ENCODE assay signal across 14 mouse cellular contexts in genomic region chr5:129155023-129155901, GRCm38 (mm10). TPM values are rescaled to one million over a fixed set of nuclear protein-coding genes. Genes with fewer than 3 reads are reported as not detected.
A peak's percentile ranks its signal among the peaks of the same experiment; 100 is the strongest.
DNase-seq lines count a peak whose midpoint lies in the region; ATAC-seq lines count a peak whose summit lies in the region.
"Had no signal": no experiment of that assay in that cellular context is flagged by ENCODE, and none has a peak within 500 bp of the region (broad histone marks: within the 10 kb centered on the region; RNA-seq: fewer than 3 reads in every experiment).

No protein-coding gene starts in this region.

- WGBS in forebrain, embryonic 16.5 days: 62% methylated on average over 14 of the region's 14 CpGs
- 73% methylated on average over 14 of the region's 14 CpGs for WGBS in limb, embryonic 10.5 days
- WGBS in neural tube, embryonic 13.5 days: 70% methylated on average over 14 of the region's 14 CpGs

- H3K4me3 ChIP-seq in forebrain, embryonic 16.5 days (replicated peaks; ENCODE audit: low read length): no peak overlapping the region
- H3K4me3 ChIP-seq in limb, embryonic 10.5 days: no peak overlapping the region
- no peak overlapping the region for H3K4me3 ChIP-seq in neural tube, embryonic 13.5 days
- H3K4me3 ChIP-seq: layer of hippocampus, adult 2 months; liver, embryonic 13.5 days had no signal

- no peaks in the 10 kb centered on the region for H3K36me3 ChIP-seq in forebrain, embryonic 16.5 days (ENCODE audit: control insufficient read depth, insufficient read depth)
- no peaks in the 10 kb centered on the region for H3K36me3 ChIP-seq in limb, embryonic 10.5 days
- no peaks in the 10 kb centered on the region for H3K36me3 ChIP-seq in neural tube, embryonic 13.5 days
- H3K36me3 ChIP-seq: liver, embryonic 13.5 days had no signal

- no peaks in the 10 kb centered on the region for H3K9me3 ChIP-seq in forebrain, embryonic 16.5 days (ENCODE audit: control insufficient read depth, low read length)
- H3K9me3 ChIP-seq in limb, embryonic 10.5 days (replicated peaks): no peaks in the 10 kb centered on the region
- no peaks in the 10 kb centered on the region for H3K9me3 ChIP-seq in neural tube, embryonic 13.5 days
- H3K9me3 ChIP-seq: liver, embryonic 13.5 days had no signal

- H3K4me1 ChIP-seq in forebrain, embryonic 16.5 days (replicated peaks; ENCODE audit: control insufficient read depth, insufficient read depth, low read length): peaks cover 15% of the 10 kb centered on the region
- H3K4me1 ChIP-seq in limb, embryonic 10.5 days: peaks cover 26% of the 10 kb centered on the region
- H3K4me1 ChIP-seq in neural tube, embryonic 13.5 days (replicated peaks): peaks cover 18% of the 10 kb centered on the region
- H3K4me1 ChIP-seq: liver, embryonic 13.5 days had no signal

- 0 out of 2 replicates have a peak overlapping the region, but pooled peaks have one; percentile 26 for H3K9ac ChIP-seq in forebrain, embryonic 16.5 days (replicated peaks; ENCODE audit: low read depth, low read length)
- H3K9ac ChIP-seq in neural tube, embryonic 13.5 days: peak overlapping the region; percentile 45; the same call in 1 of the 2 replicates
- H3K9ac ChIP-seq: liver, embryonic 13.5 days had no signal

- peak overlapping the region; percentile 71 for H3K27ac ChIP-seq in forebrain, embryonic 16.5 days (ENCODE audit: low read length)
- peak overlapping the region; percentile 8; the same call in 1 of the 2 replicates for H3K27ac ChIP-seq in limb, embryonic 10.5 days
- peak overlapping the region; percentile 72 for H3K27ac ChIP-seq in neural tube, embryonic 13.5 days (replicated peaks)
- H3K27ac ChIP-seq: layer of hippocampus, adult 2 months; liver, embryonic 13.5 days had no signal

- DNase-seq in ZHBTc4 (ENCODE audit: low read depth, low spot score): peak; percentile 92
- no peak for DNase-seq in limb, embryonic 10.5 days (ENCODE audit: low spot score)
- no peak for DNase-seq in B cell, adult 2 months
- no peak for DNase-seq in kidney, adult 18-20 months
- DNase-seq: adrenal gland, postnatal 14 days; cerebellum, adult 9-10 months; gastrocnemius, postnatal 10 days; liver, embryonic 13.5 days; lung, postnatal 14 days; thymus, postnatal 25 days had no signal

- no peak overlapping the region; the same call in 1 of the 2 replicates for H3K4me2 ChIP-seq in forebrain, embryonic 16.5 days (ENCODE audit: low read length)
- peak overlapping the region; percentile 26 for H3K4me2 ChIP-seq in neural tube, embryonic 13.5 days
- H3K4me2 ChIP-seq: liver, embryonic 13.5 days had no signal

- ATAC-seq in forebrain, embryonic 16.5 days: 0 out of 2 replicates have a peak, but pooled peaks have one; percentile 15
- no peak for ATAC-seq in neural tube, embryonic 13.5 days (ENCODE audit: low read depth)
- ATAC-seq in monocyte, adult 5-6 weeks (replicated peaks; ENCODE audit: insufficient number of reproducible peaks, low FRiP score, low TSS enrichment, poor library complexity, severe bottlenecking): no peak

- H3K27me3 ChIP-seq in forebrain, embryonic 16.5 days (replicated peaks; ENCODE audit: control insufficient read depth, insufficient read depth, low read length): no peaks in the 10 kb centered on the region
- peaks cover 19% of the 10 kb centered on the region for H3K27me3 ChIP-seq in limb, embryonic 10.5 days (ENCODE audit: low read depth, poor library complexity, severe bottlenecking)
- H3K27me3 ChIP-seq in neural tube, embryonic 13.5 days: no peaks in the 10 kb centered on the region
- H3K27me3 ChIP-seq: liver, embryonic 13.5 days had no signal

RNA-seq across cellular contexts. Expression of gene Adgrd1, which starts 58.7 kb away (rescaled TPM):
- polyA plus RNA-seq in forebrain, embryonic 16.5 days (2015; fragmentation: Nextera tagmentation; extraction: Ambion mirVana): 0.22 and 0.37 TPM in 2 replicates
- polyA plus RNA-seq in limb, embryonic 10.5 days (2016; fragmentation: Nextera tagmentation; extraction: Ambion mirVana): 0.06 TPM in 1 of 2 replicates, not detected in the other
- polyA plus RNA-seq in neural tube, embryonic 13.5 days (2015; fragmentation: Nextera tagmentation; extraction: Ambion mirVana): 0.33 and 0.38 TPM in 2 replicates
- total RNA-seq in monocyte, adult 5-6 weeks (2017): not detected in 3 replicates

Comparison
In these comparisons a context has a peak if more than half of its experiments do, and no peak if none do; other contexts are left out.
1. H3K27ac ChIP-seq: peak in every context shown above with its lines; median percentile 72 in neural tube, embryonic 13.5 days; 71 in forebrain, embryonic 16.5 days; 8 in limb, embryonic 10.5 days.